Mouse (Mus musculus): ENCODE data around the gene Tbx15. TPM values are rescaled to one million over a fixed set of nuclear protein-coding genes. Genes with fewer than 3 reads are reported as not detected.

Tbx15 gene
- 7.1 and 8.3 TPM in 2 replicates for polyA plus RNA-seq (2014; fragmentation: Nextera tagmentation; extraction: Ambion mirVana)

DNA sequence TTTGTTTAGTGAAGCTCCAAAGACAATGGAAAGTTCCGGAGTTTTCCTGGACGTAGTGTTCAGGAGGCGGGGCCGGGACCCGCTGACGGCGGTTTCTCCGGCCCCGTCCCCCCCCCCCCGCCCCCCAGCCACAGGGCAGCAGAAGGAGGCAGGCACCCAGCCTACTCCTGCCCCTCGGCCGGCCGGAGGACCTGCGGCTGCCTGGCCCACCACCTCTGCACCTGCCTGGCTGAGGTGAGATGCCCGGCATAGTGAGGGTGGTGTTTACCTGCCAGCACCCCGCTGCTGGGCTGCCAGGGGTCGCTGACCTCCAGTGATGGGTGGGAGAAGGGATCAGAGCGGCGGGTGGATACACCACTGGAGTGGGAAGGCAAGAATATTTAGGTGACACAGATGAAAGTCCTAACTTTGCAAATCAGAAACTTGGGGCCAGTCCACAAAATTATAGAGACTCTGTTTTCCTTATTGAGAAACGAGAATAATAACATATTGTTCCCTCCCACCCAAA, at the start of gene Tbx15:
Gene Tbx15 (plus strand): TSS at position 169 of the 508 bp plus-strand sequence.
- no peaks in the 10 kb centered on the region for H3K36me3 ChIP-seq (replicated peaks; ENCODE audit: control insufficient read depth, insufficient read depth, low read depth, low read length)
- peak within 1 kb of the TSS; percentile 33 for H3K4me2 ChIP-seq (ENCODE audit: low read depth, low read length)
- no peaks in the 10 kb centered on the region for H3K9me3 ChIP-seq (replicated peaks; ENCODE audit: control insufficient read depth, low read length)
- H3K9ac ChIP-seq (replicated peaks; ENCODE audit: low read length) = peak within 1 kb of the TSS; percentile 39
- DNase-seq (ENCODE audit: low spot score) (no peak), ATAC-seq (replicated peaks; ENCODE audit: insufficient number of reproducible peaks, low FRiP score, low TSS enrichment, low read depth) (no peak)
- H3K27me3 ChIP-seq (ENCODE audit: control insufficient read depth, insufficient read depth, low read length) = peaks cover 80% of the 10 kb centered on the region
- H3K4me1 ChIP-seq (ENCODE audit: control insufficient read depth, insufficient read depth, low read length) = no peaks in the 10 kb centered on the region; the same call in 1 of the 2 replicates
- H3K4me3 ChIP-seq (ENCODE audit: low read depth, low read length) = peak within 1 kb of the TSS; percentile 18
- no peak within 1 kb of the TSS for H3K27ac ChIP-seq (replicated peaks; ENCODE audit: low read depth, low read length)
- under 1% methylated on average over 18 of the region's 20 CpGs for WGBS

DNA sequence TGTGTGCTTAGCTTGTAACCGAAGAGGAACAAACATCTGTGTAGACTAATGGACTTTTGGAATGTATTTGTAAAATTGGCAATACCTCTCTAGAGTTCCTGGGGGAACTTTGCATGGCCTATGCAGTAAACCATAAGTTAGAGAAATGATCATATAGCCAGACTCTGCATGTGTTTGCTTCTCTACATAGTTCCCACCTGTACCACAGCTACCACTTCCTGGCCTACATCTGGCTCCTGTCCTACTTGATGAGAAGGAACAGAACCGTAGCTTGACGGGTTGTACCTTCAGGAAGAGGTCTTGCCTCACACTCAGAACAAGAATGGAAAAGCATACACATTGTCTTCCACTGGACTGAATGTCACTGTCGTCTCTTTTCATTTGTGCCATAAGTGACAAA, 46.6 kb upstream of the Tbx15 start:
- H3K4me2 ChIP-seq (ENCODE audit: low read depth, low read length) = no peak overlapping the region
- no peak for DNase-seq (ENCODE audit: low spot score)

DNA sequence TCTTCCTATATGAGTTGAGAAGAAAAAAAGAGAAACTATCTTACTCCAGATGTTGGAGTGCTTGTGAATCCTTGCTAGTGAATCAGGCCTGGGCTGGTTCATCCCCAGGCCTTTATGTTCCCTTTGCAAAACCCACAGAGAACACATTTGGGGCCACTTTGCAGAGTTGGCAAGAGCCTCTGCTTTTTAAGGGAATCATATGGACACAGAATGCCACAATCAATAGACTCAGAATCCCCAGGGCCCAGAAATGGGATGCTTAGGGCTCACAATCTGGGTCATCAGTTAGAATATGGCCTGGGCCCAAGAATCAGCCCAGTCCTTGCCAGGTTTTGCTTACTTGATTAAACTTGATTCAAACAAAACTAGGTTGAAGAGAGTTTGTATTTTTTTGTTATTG, 36.9 kb upstream of the Tbx15 start:
- no peaks in the 10 kb centered on the region for H3K4me1 ChIP-seq (ENCODE audit: control insufficient read depth, insufficient read depth, low read length)
- H3K9ac ChIP-seq (replicated peaks; ENCODE audit: low read length) = no peak overlapping the region
- DNase-seq (ENCODE audit: low spot score) (no peak), ATAC-seq (replicated peaks; ENCODE audit: insufficient number of reproducible peaks, low FRiP score, low TSS enrichment, low read depth) (no peak)
- H3K27ac ChIP-seq (replicated peaks; ENCODE audit: low read depth, low read length) = no peak overlapping the region
- no peaks in the 10 kb centered on the region for H3K9me3 ChIP-seq (replicated peaks; ENCODE audit: control insufficient read depth, low read length)
- no peak overlapping the region for H3K4me3 ChIP-seq (ENCODE audit: low read depth, low read length)
- H3K4me2 ChIP-seq (ENCODE audit: low read depth, low read length) = no peak overlapping the region
- H3K36me3 ChIP-seq (replicated peaks; ENCODE audit: control insufficient read depth, insufficient read depth, low read depth, low read length) = no peaks in the 10 kb centered on the region
- H3K27me3 ChIP-seq (ENCODE audit: control insufficient read depth, insufficient read depth, low read length) = no peaks in the 10 kb centered on the region

More for the DNA sequence above, 46.6 kb upstream of the Tbx15 start:
- H3K27ac ChIP-seq (replicated peaks; ENCODE audit: low read depth, low read length) = no peak overlapping the region
- no peaks in the 10 kb centered on the region for H3K36me3 ChIP-seq (replicated peaks; ENCODE audit: control insufficient read depth, insufficient read depth, low read depth, low read length)
- no peaks in the 10 kb centered on the region for H3K27me3 ChIP-seq (ENCODE audit: control insufficient read depth, insufficient read depth, low read length)
- ATAC-seq (replicated peaks; ENCODE audit: insufficient number of reproducible peaks, low FRiP score, low TSS enrichment, low read depth) = no peak
- 76% methylated on average over 4 of the region's 4 CpGs for WGBS
- no peak overlapping the region for H3K4me3 ChIP-seq (ENCODE audit: low read depth, low read length)
- no peaks in the 10 kb centered on the region for H3K9me3 ChIP-seq (replicated peaks; ENCODE audit: control insufficient read depth, low read length)
- H3K4me1 ChIP-seq (ENCODE audit: control insufficient read depth, insufficient read depth, low read length) = no peaks in the 10 kb centered on the region
- H3K9ac ChIP-seq (replicated peaks; ENCODE audit: low read length) = no peak overlapping the region

DNA sequence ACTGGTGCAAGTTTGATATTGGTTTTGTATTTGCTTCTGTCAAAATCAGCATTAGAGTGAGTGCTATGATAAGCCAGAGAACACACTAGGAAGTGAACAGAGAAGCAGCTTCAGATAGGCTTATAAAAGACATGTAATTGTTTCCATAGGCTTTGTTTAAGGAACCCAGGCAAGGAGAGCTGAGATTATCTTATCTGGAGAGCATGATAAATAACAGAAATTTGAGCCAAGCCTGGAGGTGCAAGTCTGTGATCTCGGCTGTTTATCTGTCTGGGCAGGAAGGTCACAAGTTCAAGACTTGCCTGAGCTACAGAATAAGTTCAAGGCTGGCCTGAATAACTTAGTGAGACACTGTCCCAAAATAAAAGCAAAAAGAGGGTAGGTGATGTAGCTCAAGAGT, 31.8 kb upstream of the Tbx15 start:
- no peak overlapping the region for H3K4me2 ChIP-seq (ENCODE audit: low read depth, low read length)
- H3K27me3 ChIP-seq (ENCODE audit: control insufficient read depth, insufficient read depth, low read length) = no peaks in the 10 kb centered on the region
- peaks cover 4% of the 10 kb centered on the region; the same call in 1 of the 2 replicates for H3K4me1 ChIP-seq (ENCODE audit: control insufficient read depth, insufficient read depth, low read length)
- no peak overlapping the region for H3K9ac ChIP-seq (replicated peaks; ENCODE audit: low read length)
- ATAC-seq (replicated peaks; ENCODE audit: insufficient number of reproducible peaks, low FRiP score, low TSS enrichment, low read depth) (no peak), DNase-seq (ENCODE audit: low spot score) (no peak)
- no peaks in the 10 kb centered on the region for H3K9me3 ChIP-seq (replicated peaks; ENCODE audit: control insufficient read depth, low read length)
- no peak overlapping the region for H3K4me3 ChIP-seq (ENCODE audit: low read depth, low read length)
- WGBS = 25% methylated on average over 1 of the region's 1 CpGs
- no peaks in the 10 kb centered on the region for H3K36me3 ChIP-seq (replicated peaks; ENCODE audit: control insufficient read depth, insufficient read depth, low read depth, low read length)
- no peak overlapping the region for H3K27ac ChIP-seq (replicated peaks; ENCODE audit: low read depth, low read length)

DNA sequence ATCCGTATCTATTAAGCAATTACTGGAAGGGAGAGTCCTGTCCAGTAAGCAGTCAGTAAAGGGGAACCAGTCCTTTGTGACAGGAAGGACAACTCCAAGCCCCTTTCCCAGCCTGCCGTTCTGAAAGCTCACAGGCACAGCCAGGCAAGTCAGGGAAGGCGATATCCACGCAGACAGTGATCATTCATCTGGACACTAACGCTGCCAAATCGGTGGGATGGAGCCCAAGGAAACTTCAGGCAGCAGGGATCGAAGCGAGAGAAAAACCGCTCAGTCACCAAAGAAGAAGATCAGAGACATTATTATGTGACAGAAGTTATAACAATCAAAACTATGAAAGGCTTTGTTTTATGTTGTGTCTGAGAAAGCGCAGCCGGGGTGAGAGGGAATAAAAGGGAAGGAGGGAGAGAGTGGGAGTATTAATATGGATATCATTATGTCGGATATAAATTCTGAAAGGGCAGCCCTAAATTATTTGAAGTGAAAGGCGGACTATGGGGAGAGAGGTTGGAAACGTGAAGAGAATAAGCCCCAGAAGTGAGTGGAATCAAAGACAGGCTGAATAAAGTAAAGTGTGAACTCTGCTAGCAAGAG, 29.0 kb upstream of the Tbx15 start:
- Histone ChIP-seq H3K4me2 (ENCODE audit: low read depth, low read length) (no peak overlapping the region), H3K4me1 (ENCODE audit: control insufficient read depth, insufficient read depth, low read length) (peaks cover 4% of the 10 kb centered on the region; the same call in 1 of the 2 replicates), H3K27me3 (ENCODE audit: control insufficient read depth, insufficient read depth, low read length) (no peaks in the 10 kb centered on the region), H3K9ac (replicated peaks; ENCODE audit: low read length) (no peak overlapping the region), H3K27ac (replicated peaks; ENCODE audit: low read depth, low read length) (no peak overlapping the region), H3K9me3 (replicated peaks; ENCODE audit: control insufficient read depth, low read length) (no peaks in the 10 kb centered on the region), H3K36me3 (replicated peaks; ENCODE audit: control insufficient read depth, insufficient read depth, low read depth, low read length) (no peaks in the 10 kb centered on the region), H3K4me3 (ENCODE audit: low read depth, low read length) (no peak overlapping the region)
- no peak for DNase-seq (ENCODE audit: low spot score)
- WGBS = 43% methylated on average over 14 of the region's 14 CpGs
- ATAC-seq (replicated peaks; ENCODE audit: insufficient number of reproducible peaks, low FRiP score, low TSS enrichment, low read depth) = no peak

DNA sequence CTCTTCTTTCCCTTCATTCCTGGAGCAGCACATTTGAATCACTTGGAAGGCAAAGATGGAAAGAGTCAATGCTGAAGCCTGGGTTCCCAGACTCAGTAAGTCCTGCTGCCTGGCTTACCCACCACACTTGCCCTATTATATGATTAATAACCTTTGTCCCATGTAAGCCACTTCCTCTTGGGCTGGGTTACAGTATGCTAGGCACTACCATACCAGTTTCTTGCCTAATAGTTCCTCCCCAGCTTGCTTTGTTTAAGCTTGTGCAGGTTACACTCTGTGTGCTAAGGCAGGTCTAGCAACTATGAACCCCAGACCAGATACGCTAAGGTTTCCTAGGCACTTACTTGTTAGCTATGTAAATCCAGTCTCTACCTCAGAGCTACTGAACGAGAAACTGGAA, 12.4 kb upstream of the Tbx15 start:
- Histone ChIP-seq H3K4me1 (ENCODE audit: control insufficient read depth, insufficient read depth, low read length) (no peaks in the 10 kb centered on the region), H3K4me2 (ENCODE audit: low read depth, low read length) (no peak overlapping the region), H3K27ac (replicated peaks; ENCODE audit: low read depth, low read length) (no peak overlapping the region), H3K4me3 (ENCODE audit: low read depth, low read length) (no peak overlapping the region), H3K9ac (replicated peaks; ENCODE audit: low read length) (no peak overlapping the region), H3K27me3 (ENCODE audit: control insufficient read depth, insufficient read depth, low read length) (0 out of 2 replicates have a peak, but pooled peaks cover 2% of the 10 kb centered on the region), H3K9me3 (replicated peaks; ENCODE audit: control insufficient read depth, low read length) (no peaks in the 10 kb centered on the region), H3K36me3 (replicated peaks; ENCODE audit: control insufficient read depth, insufficient read depth, low read depth, low read length) (no peaks in the 10 kb centered on the region)
- WGBS = 68% methylated on average over 2 of the region's 2 CpGs
- no peak for DNase-seq (ENCODE audit: low spot score)
- ATAC-seq (replicated peaks; ENCODE audit: insufficient number of reproducible peaks, low FRiP score, low TSS enrichment, low read depth) = no peak

DNA sequence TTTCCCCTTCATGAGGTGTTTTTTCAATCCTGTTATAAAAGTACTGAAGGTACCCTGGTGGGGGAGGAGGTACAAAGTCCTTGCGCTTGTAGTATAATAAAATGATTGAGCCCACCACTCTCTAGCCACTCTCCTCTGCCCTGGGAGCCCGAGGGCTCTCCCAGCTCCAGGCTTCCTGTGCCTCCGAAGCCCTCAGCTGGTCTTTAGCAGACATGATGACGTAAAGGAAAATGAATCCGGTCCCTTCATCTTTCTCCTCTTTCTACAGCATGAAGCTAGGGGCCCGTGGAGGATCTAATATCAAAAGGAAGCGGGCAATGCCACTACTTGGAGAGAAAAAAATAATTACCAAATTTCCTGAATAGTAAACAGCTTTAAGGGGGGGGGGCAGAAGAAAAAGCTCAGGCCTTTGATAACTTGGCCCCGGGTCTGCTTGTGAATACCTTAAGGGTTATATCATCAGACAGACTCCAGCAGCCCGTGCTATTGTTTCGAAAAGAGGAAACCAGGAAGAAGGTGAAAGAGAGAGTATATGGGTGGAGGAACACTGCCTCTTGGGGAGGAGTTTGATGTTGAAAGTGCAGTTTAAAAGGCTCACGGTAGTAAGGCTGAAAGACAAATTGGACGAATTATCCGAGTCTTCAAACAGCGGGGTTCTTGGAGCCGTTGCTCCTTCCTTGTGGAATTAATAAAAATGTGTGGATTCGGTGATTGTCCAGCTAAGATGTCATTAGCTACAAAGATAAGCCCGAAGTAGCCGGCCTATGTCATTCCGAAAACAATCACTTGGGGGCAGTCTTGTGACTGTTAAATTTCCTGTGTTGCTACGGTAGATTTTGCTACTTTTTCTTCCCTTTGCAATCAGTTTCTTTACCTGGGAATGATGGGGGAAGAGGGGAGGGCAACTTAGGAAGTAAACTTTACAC, 6.5 kb upstream of the Tbx15 start:
- 0 out of 2 replicates have a peak overlapping the region, but pooled peaks have one; percentile 1 for H3K4me3 ChIP-seq (ENCODE audit: low read depth, low read length)
- H3K27ac ChIP-seq (replicated peaks; ENCODE audit: low read depth, low read length) = no peak overlapping the region
- H3K27me3 ChIP-seq (ENCODE audit: control insufficient read depth, insufficient read depth, low read length) = peaks cover 40% of the 10 kb centered on the region
- H3K9ac ChIP-seq (replicated peaks; ENCODE audit: low read length) = no peak overlapping the region
- peak; percentile 85 for DNase-seq (ENCODE audit: low spot score)
- 4% methylated on average over 20 of the region's 20 CpGs for WGBS
- 0 out of 2 replicates have a peak, but pooled peaks cover 4% of the 10 kb centered on the region for H3K4me1 ChIP-seq (ENCODE audit: control insufficient read depth, insufficient read depth, low read length)
- no peaks in the 10 kb centered on the region for H3K9me3 ChIP-seq (replicated peaks; ENCODE audit: control insufficient read depth, low read length)
- H3K4me2 ChIP-seq (ENCODE audit: low read depth, low read length) = peak overlapping the region; percentile 26
- peak; percentile 61 for ATAC-seq (replicated peaks; ENCODE audit: insufficient number of reproducible peaks, low FRiP score, low TSS enrichment, low read depth)
- H3K36me3 ChIP-seq (replicated peaks; ENCODE audit: control insufficient read depth, insufficient read depth, low read depth, low read length) = no peaks in the 10 kb centered on the region

All from embryonic facial prominence, embryonic 11.5 days (tissue).